Mouse (Mus musculus) midbrain, embryonic 16.5 days (tissue): ENCODE measurements around the gene Dchs2. TPM values are rescaled to one million over a fixed set of nuclear protein-coding genes. Genes with fewer than 3 reads are reported as not detected.

Source experiments
- ATAC-seq: fragments of 200-750 bp; cut with Nextera tagmentation; 2 replicates; pipeline ENCODE4 v1.8.0; 2017; ENCODE audit warnings: moderate TSS enrichment
- H3K27ac ChIP-seq: fragments of 300-500 bp; sonication (generic); 2 replicates; pipeline ENCODE4 v1.5.1; 2014; ENCODE audit warnings: mild to moderate bottlenecking, low read length, mixed read lengths
- H3K27me3 ChIP-seq: fragments of 300-500 bp; sonication (generic); 2 replicates; pipeline ENCODE4 v1.6.1; 2014; ENCODE audit warnings: low read depth, low read length, mixed read lengths; ENCODE audit not compliant: control insufficient read depth, insufficient read depth
- H3K36me3 ChIP-seq: fragments of 300-500 bp; sonication (generic); 2 replicates; pipeline ENCODE4 v1.6.1; 2014; ENCODE audit warnings: mild to moderate bottlenecking, low read length, moderate library complexity, mixed read lengths; ENCODE audit not compliant: control insufficient read depth, insufficient read depth
- H3K4me1 ChIP-seq: fragments of 300-500 bp; sonication (generic); 2 replicates; pipeline ENCODE4 v1.6.1; 2014; ENCODE audit warnings: mild to moderate bottlenecking, low read length, mixed read lengths; ENCODE audit not compliant: control insufficient read depth, insufficient read depth
- H3K4me2 ChIP-seq: fragments of 300-500 bp; sonication (generic); 2 replicates; pipeline ENCODE4 v1.6.1; 2014; ENCODE audit warnings: mild to moderate bottlenecking, low read length, mixed read lengths
- H3K4me3 ChIP-seq: fragments of 300-500 bp; sonication (generic); 2 replicates; pipeline ENCODE4 v1.5.1; 2014; ENCODE audit warnings: low read depth, mild to moderate bottlenecking, low read length, moderate library complexity, mixed read lengths
- H3K9ac ChIP-seq: fragments of 300-500 bp; sonication (generic); 2 replicates; pipeline ENCODE4 v1.6.1; 2014; ENCODE audit warnings: low read depth, low read length, mixed read lengths
- H3K9me3 ChIP-seq: fragments of 300-500 bp; sonication (generic); replicated peaks from 2 replicates; pipeline ENCODE4 v1.6.1; 2014; ENCODE audit warnings: mild to moderate bottlenecking, low read length, mixed read lengths; ENCODE audit not compliant: control insufficient read depth, poor library complexity, severe bottlenecking
- WGBS: fragments of 180-500 bp; shearing (Covaris S2); extraction: QIAGEN DNeasy Blood & Tissue Kit; methylation state at CpG from one replicate; pipeline ENCODE4 v1.1.7; 2014; 5-methylcytosine and 5-hydroxymethylcytosine counted together
- polyA plus RNA-seq: library from polyadenylated mRNA; unstranded; fragments of >200 nt; fragmentation: Nextera tagmentation; extraction: Ambion mirVana; gene quantifications from 2 replicates; pipeline ENCODE4 v1.2.1, GENCODE M21; 2015

Dchs2 gene
- polyA plus RNA-seq, 1 experiment from 2014 or later, result 0.69 TPM

DNA sequence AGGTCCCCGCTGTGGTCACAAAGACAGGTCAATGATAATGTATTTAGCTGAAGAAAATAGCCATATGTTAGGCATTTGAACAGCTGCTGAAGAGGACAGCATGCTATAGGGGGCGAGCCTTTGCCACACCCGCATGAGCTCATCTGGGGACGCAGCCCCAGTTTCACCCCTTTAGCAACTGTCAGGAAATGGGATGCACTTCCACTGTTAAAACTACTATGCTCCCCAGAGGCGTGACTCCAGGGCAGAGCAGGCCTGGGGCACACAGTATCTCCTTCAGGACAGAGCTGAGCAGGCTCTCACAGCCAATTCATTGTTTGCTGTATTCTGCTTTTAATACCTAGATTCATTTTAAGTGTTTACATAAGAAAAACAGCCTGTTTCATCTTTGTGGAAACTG, 84.2 kb downstream of the Dchs2 start:
- no peak overlapping the region for H3K9ac ChIP-seq
- H3K27me3 ChIP-seq, result no peaks in the 10 kb centered on the region
- ATAC-seq, result no peak
- no peak overlapping the region for H3K27ac ChIP-seq
- no peaks in the 10 kb centered on the region for H3K9me3 ChIP-seq
- H3K36me3 ChIP-seq, result no peaks in the 10 kb centered on the region
- no peak overlapping the region for H3K4me3 ChIP-seq
- H3K4me1 ChIP-seq, result peaks cover 3% of the 10 kb centered on the region; the same call in 1 of the 2 replicates
- no peak overlapping the region for H3K4me2 ChIP-seq
- WGBS, result 73% methylated on average over 5 of the region's 5 CpGs

DNA sequence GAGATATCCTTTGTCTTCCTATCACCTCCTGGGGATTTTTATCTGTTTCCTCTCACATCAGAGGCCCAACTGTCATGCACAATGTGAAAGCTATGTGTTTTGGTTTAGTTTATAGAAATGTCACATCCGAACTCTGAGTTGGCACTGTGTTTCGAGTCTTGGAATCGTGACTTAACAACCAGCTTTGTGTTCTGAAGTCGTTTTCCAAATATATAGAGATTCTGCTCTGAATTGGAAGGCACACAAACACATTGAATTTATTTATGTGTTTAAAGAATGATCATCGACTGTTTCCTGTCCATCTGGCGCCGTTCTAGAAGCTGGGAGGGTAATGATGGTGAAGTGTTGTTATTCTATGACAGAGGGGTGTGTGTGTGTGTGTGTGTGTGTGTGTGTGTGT, 84.8 kb downstream of the Dchs2 start:
- Histone ChIP-seq H3K27ac (no peak overlapping the region), H3K9ac (no peak overlapping the region), H3K9me3 (no peaks in the 10 kb centered on the region), H3K36me3 (no peaks in the 10 kb centered on the region), H3K4me3 (no peak overlapping the region), H3K4me2 (no peak overlapping the region), H3K27me3 (no peaks in the 10 kb centered on the region), H3K4me1 (peaks cover 3% of the 10 kb centered on the region; the same call in 1 of the 2 replicates)
- no peak for ATAC-seq
- 71% methylated on average over 7 of the region's 7 CpGs for WGBS

DNA sequence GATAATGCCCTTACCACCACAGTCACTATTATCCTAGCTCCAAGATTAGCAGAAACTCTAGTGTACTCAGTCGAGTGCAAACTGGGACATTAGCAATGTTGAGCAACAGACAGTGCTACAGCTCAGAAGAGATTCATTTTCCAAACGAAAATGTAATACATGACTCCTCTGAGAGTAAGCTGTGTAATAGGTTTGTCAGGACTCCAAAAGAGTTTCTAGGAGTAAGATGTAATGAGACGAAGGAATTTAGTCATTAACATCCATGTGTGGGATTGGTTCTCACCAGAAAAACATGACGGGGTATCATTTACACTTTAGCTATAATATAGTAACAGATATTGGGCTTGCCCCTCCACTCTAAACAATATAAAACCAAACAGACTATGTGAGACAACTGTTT, 90.3 kb downstream of the Dchs2 start:
- Histone ChIP-seq H3K4me2 (no peak overlapping the region), H3K36me3 (no peaks in the 10 kb centered on the region), H3K9ac (no peak overlapping the region), H3K9me3 (no peaks in the 10 kb centered on the region), H3K4me1 (no peaks in the 10 kb centered on the region), H3K4me3 (no peak overlapping the region), H3K27me3 (no peaks in the 10 kb centered on the region), H3K27ac (no peak overlapping the region)
- WGBS, result 88% methylated on average over 4 of the region's 4 CpGs
- no peak for ATAC-seq

DNA sequence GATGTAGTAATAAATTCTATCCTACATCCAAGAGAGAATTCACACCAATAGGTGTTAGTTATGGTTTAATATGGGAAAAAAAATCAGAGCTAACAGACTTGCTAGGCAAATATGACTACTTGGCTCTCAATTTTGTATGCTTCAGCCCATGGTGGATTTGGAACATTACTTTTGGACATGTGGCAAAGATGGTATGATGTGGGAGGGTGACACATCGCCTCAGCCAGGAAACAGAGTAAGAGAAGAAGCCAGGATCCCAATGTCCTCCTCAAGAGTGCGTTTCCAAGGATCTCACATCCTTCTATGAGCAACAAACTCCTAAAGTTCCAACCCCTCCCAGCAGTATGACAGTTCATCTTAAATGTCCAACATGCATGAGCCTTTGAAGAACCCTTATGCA, 92.4 kb downstream of the Dchs2 start:
- H3K27ac ChIP-seq, result no peak overlapping the region
- H3K4me3 ChIP-seq, result no peak overlapping the region
- no peak overlapping the region for H3K9ac ChIP-seq
- no peaks in the 10 kb centered on the region for H3K9me3 ChIP-seq
- no peak for ATAC-seq
- H3K36me3 ChIP-seq, result no peaks in the 10 kb centered on the region
- WGBS, result 96% methylated on average over 2 of the region's 2 CpGs
- H3K4me1 ChIP-seq, result no peaks in the 10 kb centered on the region
- H3K4me2 ChIP-seq, result no peak overlapping the region
- H3K27me3 ChIP-seq, result no peaks in the 10 kb centered on the region

DNA sequence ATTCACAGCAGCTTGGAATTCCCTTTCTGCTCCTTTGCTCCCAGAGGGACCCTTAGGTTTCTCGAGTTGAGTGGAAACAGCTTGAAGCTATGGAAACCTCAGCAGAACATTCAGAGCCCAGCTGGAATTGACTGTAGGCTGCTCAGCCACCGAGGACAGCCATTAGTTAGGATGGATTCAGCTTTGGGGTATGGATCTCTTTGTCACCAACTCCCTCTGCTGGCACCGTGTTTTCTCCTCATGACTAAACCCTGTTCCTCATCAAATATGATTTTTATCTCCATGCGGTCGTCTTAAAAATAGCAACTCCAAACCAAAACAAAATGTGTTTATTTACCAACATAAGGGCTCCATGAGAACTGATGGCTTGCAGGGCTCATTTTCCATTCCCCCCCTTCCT, 94.4 kb downstream of the Dchs2 start:
- Histone ChIP-seq H3K4me2 (no peak overlapping the region), H3K4me3 (no peak overlapping the region), H3K27me3 (no peaks in the 10 kb centered on the region), H3K9me3 (no peaks in the 10 kb centered on the region), H3K27ac (no peak overlapping the region), H3K9ac (no peak overlapping the region), H3K4me1 (no peaks in the 10 kb centered on the region), H3K36me3 (no peaks in the 10 kb centered on the region)
- no peak for ATAC-seq
- WGBS, result 62% methylated on average over 5 of the region's 5 CpGs

DNA sequence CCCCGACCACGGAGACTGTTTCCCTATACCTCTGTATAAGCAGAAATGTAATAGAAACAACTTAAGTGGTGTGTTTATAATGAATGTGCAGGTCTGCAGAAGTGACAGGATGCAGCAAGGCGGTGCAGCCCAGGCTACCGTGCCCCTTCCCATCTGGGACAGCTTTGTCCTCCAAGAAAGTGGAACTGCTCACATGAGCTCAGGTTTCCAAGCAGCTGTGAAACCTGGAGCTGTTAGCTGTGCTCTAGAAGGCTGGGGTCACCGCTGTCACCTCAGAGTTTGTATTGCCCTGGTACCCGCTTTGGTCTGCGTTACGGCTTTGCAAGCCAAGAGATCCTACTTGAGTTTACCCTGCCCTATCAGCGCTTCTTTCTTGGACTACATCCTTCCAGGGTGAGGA, 100.6 kb downstream of the Dchs2 start:
- Histone ChIP-seq H3K36me3 (no peaks in the 10 kb centered on the region), H3K4me1 (no peaks in the 10 kb centered on the region), H3K4me3 (no peak overlapping the region), H3K9me3 (no peaks in the 10 kb centered on the region), H3K27me3 (no peaks in the 10 kb centered on the region), H3K4me2 (no peak overlapping the region), H3K27ac (no peak overlapping the region), H3K9ac (no peak overlapping the region)
- ATAC-seq, result no peak
- 86% methylated on average over 9 of the region's 9 CpGs for WGBS

DNA sequence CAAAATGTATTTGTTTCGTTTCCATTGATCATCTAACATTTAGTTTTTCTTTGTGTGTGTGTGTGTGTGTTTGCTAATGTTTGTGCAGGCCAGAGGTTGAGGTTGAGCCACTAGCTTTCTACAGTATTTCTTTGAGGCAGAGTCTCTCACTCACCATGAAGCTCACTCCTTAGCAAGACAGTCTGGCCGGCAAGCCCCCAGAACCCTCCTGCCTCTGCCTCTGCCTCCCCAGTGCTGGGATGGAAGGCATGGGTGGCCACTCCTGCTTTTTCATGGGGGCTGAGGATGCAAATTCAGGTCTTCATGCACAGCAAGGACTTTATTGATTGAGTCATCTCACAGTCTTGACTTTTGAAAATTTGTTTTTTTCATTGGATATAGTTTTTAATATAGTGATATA, 102.6 kb downstream of the Dchs2 start:
- Histone ChIP-seq H3K36me3 (no peaks in the 10 kb centered on the region), H3K4me3 (no peak overlapping the region), H3K4me2 (no peak overlapping the region), H3K9me3 (no peaks in the 10 kb centered on the region), H3K4me1 (no peaks in the 10 kb centered on the region), H3K9ac (no peak overlapping the region), H3K27ac (no peak overlapping the region), H3K27me3 (no peaks in the 10 kb centered on the region)
- no peak for ATAC-seq
- 95% methylated on average over 2 of the region's 2 CpGs for WGBS

DNA sequence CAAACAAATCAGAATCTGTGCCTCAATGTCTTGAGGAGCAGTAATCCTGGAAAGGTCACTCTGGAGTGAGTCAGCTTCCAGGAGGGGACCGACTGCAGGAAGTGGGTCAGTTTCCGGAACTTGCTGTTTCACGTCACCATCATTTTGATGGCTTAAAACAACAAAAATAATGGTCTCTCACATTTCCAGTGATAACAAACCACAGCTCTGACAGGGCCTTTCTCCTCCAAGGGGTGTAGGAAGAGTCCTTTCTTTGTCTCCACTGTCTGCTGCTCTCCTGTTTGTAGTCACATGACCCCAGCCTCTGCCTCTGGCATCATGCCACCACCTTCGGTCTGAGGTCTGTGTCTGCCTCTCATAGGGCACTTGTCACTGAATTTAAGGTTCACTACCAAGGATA, 106.7 kb downstream of the Dchs2 start:
- 67% methylated on average over 4 of the region's 4 CpGs for WGBS
- Histone ChIP-seq H3K9me3 (no peaks in the 10 kb centered on the region), H3K27me3 (no peaks in the 10 kb centered on the region), H3K4me1 (no peaks in the 10 kb centered on the region), H3K9ac (no peak overlapping the region), H3K4me2 (no peak overlapping the region), H3K36me3 (no peaks in the 10 kb centered on the region), H3K4me3 (no peak overlapping the region), H3K27ac (no peak overlapping the region)
- no peak for ATAC-seq

DNA sequence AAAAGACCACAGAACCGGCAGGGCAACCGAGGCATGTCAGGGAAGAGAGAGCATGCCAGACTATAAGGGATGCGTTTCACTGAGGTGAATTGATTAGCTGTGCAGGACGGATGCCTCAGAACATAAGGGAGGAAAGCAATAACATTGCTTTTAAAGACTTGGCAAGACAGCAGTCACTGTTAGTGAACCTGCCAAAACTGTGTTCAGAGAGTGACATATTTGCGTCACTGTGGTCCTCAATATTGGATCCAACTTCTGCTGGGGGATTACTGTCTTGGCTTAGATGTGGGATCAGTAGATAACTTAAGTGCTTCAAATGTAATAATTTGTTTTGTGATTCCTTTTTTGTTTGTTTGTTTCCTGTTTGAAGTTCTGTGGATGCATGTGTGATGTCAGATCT, 107.3 kb downstream of the Dchs2 start:
- no peak for ATAC-seq
- Histone ChIP-seq H3K4me1 (no peaks in the 10 kb centered on the region), H3K4me3 (no peak overlapping the region), H3K9me3 (no peaks in the 10 kb centered on the region), H3K27me3 (no peaks in the 10 kb centered on the region), H3K9ac (no peak overlapping the region), H3K36me3 (no peaks in the 10 kb centered on the region), H3K4me2 (no peak overlapping the region), H3K27ac (no peak overlapping the region)
- 86% methylated on average over 5 of the region's 5 CpGs for WGBS

DNA sequence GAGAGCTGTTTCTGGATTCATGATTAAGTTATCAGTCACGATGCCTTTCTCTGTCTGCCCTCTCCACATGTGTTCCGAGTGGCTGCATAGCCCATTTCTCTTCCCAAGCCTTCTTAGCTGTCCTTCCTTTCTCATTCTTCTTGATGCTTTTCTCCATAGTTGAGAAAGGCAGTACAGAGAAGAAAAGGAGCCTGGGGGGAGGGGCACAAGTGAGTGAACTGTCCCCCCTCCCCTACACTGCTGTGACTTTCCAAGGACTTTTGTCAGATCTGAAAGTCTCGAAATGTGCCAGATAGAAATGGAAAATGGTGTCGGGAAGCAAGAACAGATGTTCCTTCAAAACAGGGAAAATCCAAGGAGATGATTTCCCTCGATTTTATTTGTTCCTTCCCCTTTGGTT, 118.8 kb downstream of the Dchs2 start:
- no peak for ATAC-seq

More for the DNA sequence above, 118.8 kb downstream of the Dchs2 start:
- Histone ChIP-seq H3K4me1 (no peaks in the 10 kb centered on the region), H3K27ac (no peak overlapping the region), H3K9me3 (no peaks in the 10 kb centered on the region), H3K36me3 (no peaks in the 10 kb centered on the region), H3K4me3 (no peak overlapping the region), H3K27me3 (no peaks in the 10 kb centered on the region), H3K4me2 (no peak overlapping the region), H3K9ac (no peak overlapping the region)
- 58% methylated on average over 5 of the region's 5 CpGs for WGBS
